Mouse (Mus musculus) midbrain, embryonic 16.5 days (tissue): ENCODE results near the gene Plxna2. TPM values are rescaled to one million over a fixed set of nuclear protein-coding genes. Genes with fewer than 3 reads are reported as not detected.

ENCODE experiments used
- ATAC-seq: fragments of 200-750 bp; cut with Nextera tagmentation; 2 replicates; pipeline ENCODE4 v1.8.0; 2017; ENCODE audit warnings: moderate TSS enrichment
- H3K27ac ChIP-seq: fragments of 300-500 bp; sonication (generic); 2 replicates; pipeline ENCODE4 v1.5.1; 2014; ENCODE audit warnings: mild to moderate bottlenecking, low read length, mixed read lengths
- H3K27me3 ChIP-seq: fragments of 300-500 bp; sonication (generic); 2 replicates; pipeline ENCODE4 v1.6.1; 2014; ENCODE audit warnings: low read depth, low read length, mixed read lengths; ENCODE audit not compliant: control insufficient read depth, insufficient read depth
- H3K36me3 ChIP-seq: fragments of 300-500 bp; sonication (generic); 2 replicates; pipeline ENCODE4 v1.6.1; 2014; ENCODE audit warnings: mild to moderate bottlenecking, low read length, moderate library complexity, mixed read lengths; ENCODE audit not compliant: control insufficient read depth, insufficient read depth
- H3K4me1 ChIP-seq: fragments of 300-500 bp; sonication (generic); 2 replicates; pipeline ENCODE4 v1.6.1; 2014; ENCODE audit warnings: mild to moderate bottlenecking, low read length, mixed read lengths; ENCODE audit not compliant: control insufficient read depth, insufficient read depth
- H3K4me2 ChIP-seq: fragments of 300-500 bp; sonication (generic); 2 replicates; pipeline ENCODE4 v1.6.1; 2014; ENCODE audit warnings: mild to moderate bottlenecking, low read length, mixed read lengths
- H3K4me3 ChIP-seq: fragments of 300-500 bp; sonication (generic); 2 replicates; pipeline ENCODE4 v1.5.1; 2014; ENCODE audit warnings: low read depth, mild to moderate bottlenecking, low read length, moderate library complexity, mixed read lengths
- H3K9ac ChIP-seq: fragments of 300-500 bp; sonication (generic); 2 replicates; pipeline ENCODE4 v1.6.1; 2014; ENCODE audit warnings: low read depth, low read length, mixed read lengths
- H3K9me3 ChIP-seq: fragments of 300-500 bp; sonication (generic); replicated peaks from 2 replicates; pipeline ENCODE4 v1.6.1; 2014; ENCODE audit warnings: mild to moderate bottlenecking, low read length, mixed read lengths; ENCODE audit not compliant: control insufficient read depth, poor library complexity, severe bottlenecking
- WGBS: fragments of 180-500 bp; shearing (Covaris S2); extraction: QIAGEN DNeasy Blood & Tissue Kit; methylation state at CpG from one replicate; pipeline ENCODE4 v1.1.7; 2014; 5-methylcytosine and 5-hydroxymethylcytosine counted together
- polyA plus RNA-seq: library from polyadenylated mRNA; unstranded; fragments of >200 nt; fragmentation: Nextera tagmentation; extraction: Ambion mirVana; gene quantifications from 2 replicates; pipeline ENCODE4 v1.2.1, GENCODE M21; 2015

Gene Plxna2
- polyA plus RNA-seq, 1 experiment from 2014 or later = 18.1 TPM

DNA sequence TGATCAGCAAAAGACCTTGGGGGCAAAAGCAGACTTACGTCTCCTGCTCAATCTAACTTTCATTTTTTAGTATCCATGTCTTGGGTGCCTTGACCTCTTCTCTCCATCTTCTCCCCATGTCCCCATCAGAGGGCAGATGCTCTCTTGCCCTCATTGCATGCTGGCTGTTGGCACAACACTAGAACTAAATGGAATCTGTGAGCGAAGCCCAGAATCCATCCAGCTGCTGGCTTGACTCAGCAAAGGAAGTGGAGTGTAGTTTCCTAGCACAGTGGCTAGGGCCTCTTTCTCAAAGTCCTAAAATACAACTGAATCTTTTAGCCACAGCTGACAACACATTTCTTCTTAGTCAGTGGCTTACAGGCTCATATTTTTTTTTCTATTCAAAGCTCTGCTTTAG lies 138.4 kb downstream of the Plxna2 start:
- WGBS = 81% methylated on average over 2 of the region's 2 CpGs

DNA sequence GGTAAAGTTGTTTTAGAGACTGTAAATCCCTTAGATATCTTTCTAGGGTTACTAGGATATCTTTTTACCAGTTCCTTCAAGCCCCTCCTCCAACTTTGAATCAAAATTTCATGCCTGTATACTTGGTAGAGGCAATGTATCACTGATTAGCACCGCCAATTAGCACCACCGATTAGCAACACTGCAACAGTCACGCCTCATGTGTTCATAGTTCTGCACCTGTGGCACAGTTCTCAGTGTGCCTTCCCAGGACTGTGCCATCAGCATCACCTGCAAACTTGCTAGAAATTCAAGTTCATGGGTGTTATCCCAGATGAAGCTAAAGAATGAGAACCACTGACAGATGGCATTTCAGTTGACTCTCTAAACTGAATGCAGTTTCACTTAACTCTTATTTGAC lies 138.8 kb downstream of the Plxna2 start:
- Histone ChIP-seq H3K27ac (no peak overlapping the region), H3K9me3 (no peaks in the 10 kb centered on the region), H3K4me1 (no peaks in the 10 kb centered on the region), H3K4me3 (no peak overlapping the region), H3K36me3 (peaks cover 4% of the 10 kb centered on the region; the same call in 1 of the 2 replicates), H3K4me2 (no peak overlapping the region), H3K27me3 (no peaks in the 10 kb centered on the region), H3K9ac (no peak overlapping the region)
- no peak for ATAC-seq
- 80% methylated on average over 3 of the region's 3 CpGs for WGBS

More for the DNA sequence above, 138.4 kb downstream of the Plxna2 start:
- no peak overlapping the region for H3K4me2 ChIP-seq
- no peaks in the 10 kb centered on the region for H3K9me3 ChIP-seq
- H3K27me3 ChIP-seq = no peaks in the 10 kb centered on the region
- H3K27ac ChIP-seq = no peak overlapping the region
- H3K9ac ChIP-seq = no peak overlapping the region
- no peak for ATAC-seq
- no peaks in the 10 kb centered on the region for H3K4me1 ChIP-seq
- H3K36me3 ChIP-seq = peaks cover 4% of the 10 kb centered on the region; the same call in 1 of the 2 replicates
- no peak overlapping the region for H3K4me3 ChIP-seq

DNA sequence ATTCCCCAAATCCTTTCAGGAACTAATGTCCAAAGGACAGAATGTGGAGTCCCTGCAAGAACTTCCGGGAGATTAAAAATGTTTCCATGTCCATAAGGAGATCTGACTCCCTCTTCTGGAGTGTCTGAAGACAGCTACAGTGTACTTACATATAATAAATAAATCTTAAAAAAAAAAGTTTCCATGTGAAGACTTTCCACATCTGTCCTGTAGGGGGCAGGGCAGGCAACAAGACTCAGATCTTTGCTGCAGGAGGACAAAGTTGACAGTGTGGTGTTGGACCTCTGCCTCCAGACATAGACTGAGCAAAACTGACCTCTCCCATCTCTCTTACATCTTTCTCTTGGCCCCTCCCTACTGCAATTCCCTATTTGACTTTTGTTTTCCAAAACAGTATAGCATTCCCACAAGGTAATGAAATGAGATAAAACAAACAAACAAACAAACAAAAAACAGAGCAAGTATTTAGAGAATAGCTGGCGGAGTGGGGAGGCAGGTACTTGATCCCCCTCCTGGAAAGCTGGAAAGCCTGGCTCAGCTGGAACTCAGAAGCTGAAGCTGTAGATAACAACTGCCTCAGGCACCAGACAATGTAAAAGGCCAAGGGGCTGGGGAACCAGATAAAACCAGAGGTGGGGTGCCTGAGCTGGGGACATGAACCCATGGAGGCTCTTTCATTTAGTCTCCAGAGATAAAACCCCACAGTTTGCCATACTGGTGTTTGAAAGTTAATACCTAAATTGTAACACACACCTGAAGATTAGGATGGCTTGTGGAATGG lies 143.6 kb downstream of the Plxna2 start:
- H3K9ac ChIP-seq = no peak overlapping the region
- H3K9me3 ChIP-seq = no peaks in the 10 kb centered on the region
- H3K4me2 ChIP-seq = no peak overlapping the region
- no peak for ATAC-seq
- WGBS = 80% methylated on average over 2 of the region's 2 CpGs
- no peaks in the 10 kb centered on the region for H3K4me1 ChIP-seq
- H3K4me3 ChIP-seq = no peak overlapping the region
- H3K36me3 ChIP-seq = 0 out of 2 replicates have a peak, but pooled peaks cover 4% of the 10 kb centered on the region
- no peak overlapping the region for H3K27ac ChIP-seq
- no peaks in the 10 kb centered on the region for H3K27me3 ChIP-seq

DNA sequence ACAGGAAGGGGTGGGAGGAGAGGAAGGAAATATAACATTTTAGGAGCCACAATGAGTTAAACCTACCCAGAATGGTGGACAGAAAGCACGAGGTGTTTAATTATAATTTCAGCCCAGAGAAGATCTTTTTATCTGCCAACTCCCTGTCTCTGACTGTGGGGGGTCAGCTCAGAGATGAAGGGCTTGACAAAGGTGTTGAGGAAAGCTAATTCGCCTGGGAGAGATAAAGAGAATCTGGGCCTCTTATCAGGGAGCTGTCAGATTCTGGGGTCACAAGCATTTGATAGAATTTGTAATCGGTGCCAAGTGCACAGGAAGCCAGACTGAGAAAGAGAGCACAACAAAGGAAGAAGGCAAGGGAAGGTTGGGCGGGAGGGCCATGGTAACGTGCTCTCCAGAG lies 144.9 kb downstream of the Plxna2 start:
- WGBS = 44% methylated on average over 5 of the region's 5 CpGs
- Histone ChIP-seq H3K4me1 (no peaks in the 10 kb centered on the region), H3K36me3 (peaks cover 8% of the 10 kb centered on the region; the same call in 1 of the 2 replicates), H3K4me3 (no peak overlapping the region), H3K4me2 (no peak overlapping the region), H3K27ac (no peak overlapping the region), H3K9me3 (no peaks in the 10 kb centered on the region), H3K27me3 (no peaks in the 10 kb centered on the region), H3K9ac (no peak overlapping the region)
- ATAC-seq = no peak; the same call in 1 of the 2 replicates

DNA sequence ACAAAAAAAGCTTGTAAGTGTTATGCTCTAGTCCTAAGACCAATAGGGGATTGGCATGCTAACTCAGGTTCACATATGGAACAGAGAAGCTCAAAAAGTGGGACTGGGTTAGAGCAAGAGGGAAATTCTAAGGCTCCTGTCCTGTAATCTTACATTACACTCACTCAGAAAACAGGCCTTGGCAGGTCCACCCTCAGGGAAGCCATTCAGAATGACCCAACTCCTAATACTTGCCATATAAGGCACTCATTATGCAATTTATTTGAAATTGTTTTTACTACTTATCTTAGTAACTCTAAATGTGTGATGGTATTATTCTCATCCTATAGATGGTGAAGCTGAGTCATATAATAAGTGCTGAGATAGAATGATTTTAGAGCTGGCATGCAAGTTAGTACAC lies 146.9 kb downstream of the Plxna2 start:
- Histone ChIP-seq H3K4me1 (no peaks in the 10 kb centered on the region), H3K9ac (no peak overlapping the region), H3K4me2 (no peak overlapping the region), H3K36me3 (peaks cover 8% of the 10 kb centered on the region; the same call in 1 of the 2 replicates), H3K27ac (no peak overlapping the region), H3K4me3 (no peak overlapping the region), H3K27me3 (no peaks in the 10 kb centered on the region), H3K9me3 (no peaks in the 10 kb centered on the region)
- ATAC-seq = no peak

DNA sequence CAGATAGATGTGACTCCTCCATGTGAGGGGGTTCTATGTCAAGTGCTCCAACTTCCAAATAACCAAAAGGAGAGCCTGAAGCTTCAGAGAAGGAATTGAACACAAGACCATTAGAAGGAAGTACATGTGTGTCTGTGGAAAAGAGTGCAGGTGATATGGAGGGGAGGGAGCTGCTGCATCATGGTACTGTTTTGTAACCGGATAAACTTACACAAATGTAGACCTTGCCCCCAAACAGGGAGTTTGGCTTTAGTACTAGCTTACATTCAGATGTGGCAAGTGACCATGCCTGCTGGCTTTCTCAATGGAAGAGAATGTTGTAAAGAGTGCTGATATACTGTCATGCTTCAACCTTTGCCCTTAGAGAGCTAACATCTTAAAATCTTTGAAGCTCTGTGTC lies 150.8 kb downstream of the Plxna2 start:
- WGBS = 85% methylated on average over 1 of the region's 1 CpGs

DNA sequence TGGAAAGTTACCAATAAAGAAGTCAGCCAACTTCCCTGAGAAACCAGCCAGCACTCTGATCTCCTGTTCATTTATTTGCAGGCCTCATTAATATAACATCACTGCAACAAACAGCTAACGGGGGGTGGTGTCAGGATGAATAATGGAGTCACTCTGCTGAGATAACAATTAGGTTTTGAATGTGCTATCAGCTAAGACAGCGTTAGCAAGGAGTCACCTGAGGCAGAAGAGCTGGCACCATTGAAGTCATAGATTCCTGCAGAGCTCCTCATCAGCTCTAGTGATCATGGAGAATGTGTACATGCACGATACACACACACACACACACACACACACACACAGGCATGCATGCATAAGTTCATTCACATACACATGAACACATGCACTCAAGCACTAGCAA lies 154.0 kb downstream of the Plxna2 start:
- Histone ChIP-seq H3K27me3 (no peaks in the 10 kb centered on the region), H3K36me3 (peaks cover 5% of the 10 kb centered on the region; the same call in 1 of the 2 replicates), H3K4me3 (no peak overlapping the region), H3K9me3 (no peaks in the 10 kb centered on the region), H3K27ac (no peak overlapping the region), H3K9ac (no peak overlapping the region), H3K4me2 (no peak overlapping the region), H3K4me1 (no peaks in the 10 kb centered on the region)
- ATAC-seq = no peak
- 52% methylated on average over 3 of the region's 3 CpGs for WGBS

More for the DNA sequence above, 150.8 kb downstream of the Plxna2 start:
- Histone ChIP-seq H3K36me3 (peaks cover 7% of the 10 kb centered on the region; the same call in 1 of the 2 replicates), H3K27ac (no peak overlapping the region), H3K4me3 (no peak overlapping the region), H3K27me3 (no peaks in the 10 kb centered on the region), H3K9me3 (no peaks in the 10 kb centered on the region), H3K9ac (no peak overlapping the region), H3K4me1 (no peaks in the 10 kb centered on the region), H3K4me2 (no peak overlapping the region)
- no peak for ATAC-seq

DNA sequence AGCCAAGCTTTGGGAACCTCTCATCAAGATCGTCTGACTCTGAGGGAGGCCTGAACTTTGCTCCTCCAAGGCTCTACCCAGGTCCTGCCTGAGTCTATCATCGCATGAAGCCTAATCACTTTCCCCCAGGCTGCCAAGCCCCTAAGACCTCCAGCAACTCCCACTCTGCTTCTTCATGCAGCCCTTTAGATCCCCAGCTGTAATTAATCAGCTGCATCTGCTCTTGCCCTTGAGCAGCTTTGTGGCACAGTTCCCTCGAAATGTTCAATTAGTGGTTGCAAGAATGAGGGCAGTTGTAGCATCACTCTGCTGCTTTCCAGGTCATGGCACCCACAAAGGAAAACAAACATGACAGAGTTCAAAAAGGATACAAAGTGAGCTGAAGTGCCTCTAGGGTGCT lies 155.9 kb downstream of the Plxna2 start:
- Histone ChIP-seq H3K4me3 (no peak overlapping the region), H3K36me3 (0 out of 2 replicates have a peak, but pooled peaks cover 3% of the 10 kb centered on the region), H3K9me3 (no peaks in the 10 kb centered on the region), H3K4me1 (no peaks in the 10 kb centered on the region), H3K27ac (no peak overlapping the region), H3K4me2 (no peak overlapping the region), H3K9ac (no peak overlapping the region), H3K27me3 (no peaks in the 10 kb centered on the region)
- no peak for ATAC-seq
- 32% methylated on average over 3 of the region's 3 CpGs for WGBS

DNA sequence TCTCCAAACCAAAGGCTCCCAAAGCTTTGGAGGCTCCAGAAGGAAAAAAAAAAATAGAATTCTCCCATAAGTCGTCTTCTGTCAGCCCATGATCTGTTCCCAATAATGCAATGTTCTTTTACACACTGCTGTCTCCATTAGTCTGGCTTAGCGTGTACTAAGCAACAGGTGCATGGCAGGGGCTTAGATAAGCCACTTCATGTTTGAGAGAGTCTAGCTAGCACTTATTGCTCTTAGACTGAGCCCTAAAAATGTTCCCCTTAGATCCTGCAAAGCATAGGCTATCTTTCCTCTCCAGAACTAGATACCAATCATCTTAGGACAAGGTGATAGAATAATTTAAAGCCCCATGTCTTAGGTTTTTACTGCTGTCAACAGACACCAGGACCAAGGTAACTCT lies 156.3 kb downstream of the Plxna2 start:
- Histone ChIP-seq H3K4me1 (no peaks in the 10 kb centered on the region), H3K9me3 (no peaks in the 10 kb centered on the region), H3K4me3 (no peak overlapping the region), H3K27me3 (no peaks in the 10 kb centered on the region), H3K36me3 (0 out of 2 replicates have a peak, but pooled peaks cover 3% of the 10 kb centered on the region), H3K4me2 (no peak overlapping the region), H3K9ac (no peak overlapping the region), H3K27ac (no peak overlapping the region)
- ATAC-seq = no peak
- 70% methylated on average over 2 of the region's 2 CpGs for WGBS
